Mouse (Mus musculus) limb, embryonic 13.5 days (tissue): ENCODE data around the gene Zfp580. TPM values are rescaled to one million over a fixed set of nuclear protein-coding genes. Genes with fewer than 3 reads are reported as not detected.
A peak's percentile ranks its signal among the peaks of the same experiment; 100 is the strongest.
"Not testable (repeated sequence)": the region's sequence is repeated elsewhere in the genome, so short reads cannot be mapped to it uniquely, and the experiment has no call there.

Experiments
- ATAC-seq: fragments of 200-750 bp; cut with Nextera tagmentation; 2 replicates; pipeline ENCODE4 v1.8.0; 2017; ENCODE audit warnings: low read depth, moderate number of reproducible peaks, moderate TSS enrichment; ENCODE audit not compliant: low FRiP score
- H3K27ac ChIP-seq: fragments of 300-500 bp; sonication (generic); 2 replicates; pipeline ENCODE4 v1.5.1; 2015; ENCODE audit warnings: inconsistent platforms, mild to moderate bottlenecking, moderate library complexity
- H3K27me3 ChIP-seq: fragments of 300-500 bp; sonication (generic); 2 replicates; pipeline ENCODE4 v1.6.1; 2015; ENCODE audit warnings: mild to moderate bottlenecking, inconsistent platforms
- H3K36me3 ChIP-seq: fragments of 300-500 bp; sonication (generic); 2 replicates; pipeline ENCODE4 v1.6.1; 2015; ENCODE audit warnings: inconsistent platforms, mild to moderate bottlenecking, moderate library complexity
- H3K4me1 ChIP-seq: fragments of 300-500 bp; sonication (generic); 2 replicates; pipeline ENCODE4 v1.6.1; 2015; ENCODE audit warnings: inconsistent platforms
- H3K4me2 ChIP-seq: fragments of 300-500 bp; sonication (generic); replicated peaks from 2 replicates; pipeline ENCODE4 v1.6.1; 2015; ENCODE audit warnings: inconsistent platforms, mild to moderate bottlenecking, moderate library complexity
- H3K4me3 ChIP-seq: fragments of 300-500 bp; sonication (generic); 2 replicates; pipeline ENCODE4 v1.5.1; 2015; ENCODE audit warnings: moderate library complexity, mild to moderate bottlenecking, inconsistent platforms
- H3K9ac ChIP-seq: fragments of 300-500 bp; sonication (generic); 2 replicates; pipeline ENCODE4 v1.6.1; 2015; ENCODE audit warnings: mild to moderate bottlenecking, inconsistent platforms
- H3K9me3 ChIP-seq: fragments of 300-500 bp; sonication (generic); 2 replicates; pipeline ENCODE4 v1.6.1; 2016; ENCODE audit warnings: inconsistent platforms
- WGBS: fragments of 180-500 bp; shearing (Covaris S2); methylation state at CpG from one replicate; pipeline ENCODE4 v1.1.7; 2015; 5-methylcytosine and 5-hydroxymethylcytosine counted together
- polyA plus RNA-seq: library from polyadenylated mRNA; unstranded; fragments of >200 nt; fragmentation: Nextera tagmentation; extraction: Ambion mirVana; gene quantifications from 2 replicates; pipeline ENCODE4 v1.2.1, GENCODE M21; 2015

Zfp580 gene
- polyA plus RNA-seq, 1 experiment from 2014 or later = 42.8 TPM

GRCm38 (mm10) chr7:5058631-5059030, 7.3 kb downstream of the Zfp580 start:
- Histone ChIP-seq H3K4me3 (no peak overlapping the region), H3K4me2 (no peak overlapping the region), H3K27ac (no peak overlapping the region), H3K27me3 (peaks cover 46% of the 10 kb centered on the region), H3K9ac (no peak overlapping the region), H3K36me3 (no peaks in the 10 kb centered on the region), H3K4me1 (peaks cover 49% of the 10 kb centered on the region), H3K9me3 (no peaks in the 10 kb centered on the region)
- 93% methylated on average over 1 of the region's 1 CpGs for WGBS
- no peak for ATAC-seq

GRCm38 (mm10) chr7:5059421-5059820, 8.1 kb downstream of the Zfp580 start:
- H3K4me1 ChIP-seq = peaks cover 49% of the 10 kb centered on the region
- no peaks in the 10 kb centered on the region for H3K9me3 ChIP-seq
- H3K4me3 ChIP-seq = 0 out of 2 replicates have a peak overlapping the region, but pooled peaks have one; percentile 3
- peak overlapping the region; percentile 89 for H3K4me2 ChIP-seq
- 0 out of 2 replicates have a peak overlapping the region, but pooled peaks have one; percentile 31 for H3K9ac ChIP-seq
- 89% methylated on average over 12 of the region's 12 CpGs for WGBS
- H3K27me3 ChIP-seq = peaks cover 38% of the 10 kb centered on the region
- ATAC-seq = no peak
- no peaks in the 10 kb centered on the region for H3K36me3 ChIP-seq
- no peak overlapping the region for H3K27ac ChIP-seq

- Histone ChIP-seq H3K4me1 (peaks cover 53% of the 10 kb centered on the region), H3K9me3 (no peaks in the 10 kb centered on the region), H3K36me3 (no peaks in the 10 kb centered on the region), H3K9ac (peak overlapping the region; percentile 93), H3K27me3 (peaks cover 30% of the 10 kb centered on the region), H3K27ac (peak overlapping the region; percentile 99), H3K4me2 (peak overlapping the region; percentile 89), H3K4me3 (peak overlapping the region; percentile 75)
- no peak for ATAC-seq
- WGBS = 4% methylated on average over 27 of the region's 27 CpGs
Observed at GRCm38 (mm10) chr7:5060239-5060731, 8.9 kb downstream of the Zfp580 start.

GRCm38 (mm10) chr7:5060944-5061773, 9.8 kb downstream of the Zfp580 start:
- Histone ChIP-seq H3K4me3 (peak overlapping the region; percentile 75), H3K4me2 (peak overlapping the region; percentile 89), H3K9me3 (no peaks in the 10 kb centered on the region), H3K9ac (peak overlapping the region; percentile 93), H3K36me3 (peaks cover 4% of the 10 kb centered on the region), H3K27me3 (peaks cover 21% of the 10 kb centered on the region), H3K27ac (peak overlapping the region; percentile 99), H3K4me1 (peaks cover 53% of the 10 kb centered on the region)
- ATAC-seq = peak; percentile 89
- under 1% methylated on average over 60 of the region's 60 CpGs for WGBS

GRCm38 (mm10) chr7:5061774-5062359, 10.5 kb downstream of the Zfp580 start, which contains the start of gene U2af2:
Gene U2af2 (plus strand): TSS chr7:5062143.
- Histone ChIP-seq H3K27me3 (peaks cover 17% of the 10 kb centered on the region), H3K4me1 (peaks cover 52% of the 10 kb centered on the region), H3K9me3 (no peaks in the 10 kb centered on the region), H3K4me3 (peak within 1 kb of the TSS; percentile 75), H3K9ac (peak within 1 kb of the TSS; percentile 93), H3K36me3 (peaks cover 11% of the 10 kb centered on the region), H3K4me2 (peak within 1 kb of the TSS; percentile 89), H3K27ac (peak within 1 kb of the TSS; percentile 99)
- ATAC-seq = peak; percentile 77
- under 1% methylated on average over 62 of the region's 65 CpGs for WGBS

- H3K4me1 ChIP-seq = peaks cover 46% of the 10 kb centered on the region
- WGBS = under 1% methylated on average over 51 of the region's 51 CpGs
- H3K36me3 ChIP-seq = peaks cover 17% of the 10 kb centered on the region
- peak; percentile 45 for ATAC-seq
- peak overlapping the region; percentile 93 for H3K9ac ChIP-seq
- peak overlapping the region; percentile 75 for H3K4me3 ChIP-seq
- peak overlapping the region; percentile 99 for H3K27ac ChIP-seq
- H3K27me3 ChIP-seq = peaks cover 11% of the 10 kb centered on the region
- H3K9me3 ChIP-seq = no peaks in the 10 kb centered on the region
- H3K4me2 ChIP-seq = peak overlapping the region; percentile 84
Observed at GRCm38 (mm10) chr7:5062360-5063001, 11.1 kb downstream of the Zfp580 start.

GRCm38 (mm10) chr7:5064886-5065285, 13.5 kb downstream of the Zfp580 start:
- H3K27ac ChIP-seq = no peak overlapping the region
- H3K4me2 ChIP-seq = peak overlapping the region; percentile 84; the same call in 1 of the 2 replicates
- WGBS = 92% methylated on average over 6 of the region's 6 CpGs
- H3K27me3 ChIP-seq = no peaks in the 10 kb centered on the region
- peaks cover 33% of the 10 kb centered on the region for H3K4me1 ChIP-seq
- no peak for ATAC-seq
- H3K4me3 ChIP-seq = no peak overlapping the region
- no peak overlapping the region for H3K9ac ChIP-seq
- no peaks in the 10 kb centered on the region for H3K9me3 ChIP-seq
- peaks cover 41% of the 10 kb centered on the region for H3K36me3 ChIP-seq

- 95% methylated on average over 1 of the region's 1 CpGs for WGBS
- Histone ChIP-seq H3K9me3 (no peaks in the 10 kb centered on the region), H3K36me3 (peaks cover 98% of the 10 kb centered on the region), H3K4me3 (no peak overlapping the region), H3K27ac (no peak overlapping the region), H3K9ac (no peak overlapping the region), H3K27me3 (no peaks in the 10 kb centered on the region), H3K4me1 (no peaks in the 10 kb centered on the region), H3K4me2 (no peak overlapping the region)
- no peak for ATAC-seq
Observed at GRCm38 (mm10) chr7:5073586-5073985, 22.2 kb downstream of the Zfp580 start.

- Histone ChIP-seq H3K4me3 (no peak overlapping the region), H3K27ac (no peak overlapping the region), H3K4me2 (no peak overlapping the region), H3K9ac (no peak overlapping the region), H3K36me3 (peaks cover 88% of the 10 kb centered on the region), H3K4me1 (no peaks in the 10 kb centered on the region), H3K27me3 (no peaks in the 10 kb centered on the region), H3K9me3 (no peaks in the 10 kb centered on the region)
- WGBS = 89% methylated on average over 5 of the region's 5 CpGs
- no peak for ATAC-seq
Observed at GRCm38 (mm10) chr7:5074984-5075383, 23.6 kb downstream of the Zfp580 start.

GRCm38 (mm10) chr7:5076931-5077330, 25.6 kb downstream of the Zfp580 start:
- no peak for ATAC-seq
- H3K36me3 ChIP-seq = peaks cover 69% of the 10 kb centered on the region
- no peaks in the 10 kb centered on the region for H3K9me3 ChIP-seq
- no peak overlapping the region for H3K4me3 ChIP-seq
- H3K27ac ChIP-seq = no peak overlapping the region
- H3K4me2 ChIP-seq = no peak overlapping the region
- WGBS = 83% methylated on average over 2 of the region's 2 CpGs
- H3K9ac ChIP-seq = no peak overlapping the region
- H3K4me1 ChIP-seq = peaks cover 12% of the 10 kb centered on the region
- H3K27me3 ChIP-seq = no peaks in the 10 kb centered on the region

GRCm38 (mm10) chr7:5079365-5080009, 28.1 kb downstream of the Zfp580 start:
- H3K4me2 ChIP-seq = peak overlapping the region; percentile 87
- 0 out of 2 replicates have a peak, but pooled peaks have one; percentile 13 for ATAC-seq
- peak overlapping the region; percentile 97 for H3K4me3 ChIP-seq
- WGBS = 51% methylated on average over 9 of the region's 13 CpGs
- H3K27me3 ChIP-seq, H3K9me3 ChIP-seq: not testable (repeated sequence)
- H3K9ac ChIP-seq = peak overlapping the region; percentile 96; the same call in 1 of the 2 replicates
- peak overlapping the region; percentile 91; the same call in 1 of the 2 replicates for H3K27ac ChIP-seq
- H3K36me3 ChIP-seq = peaks cover 56% of the 10 kb centered on the region
- peaks cover 14% of the 10 kb centered on the region for H3K4me1 ChIP-seq
